Mouse (Mus musculus) central nervous system, embryonic 14 days (tissue): ENCODE data around the gene Stab2. TPM values are rescaled to one million over a fixed set of nuclear protein-coding genes. Genes with fewer than 3 reads are reported as not detected.

Experiments used
- polyA plus RNA-seq: library from polyadenylated mRNA; depleted of rRNA; stranded (reverse); fragments of >200 nt; gene quantifications from 2 replicates; pipeline ENCODE4 v1.2.3, GENCODE M21; 2012; rRNA removed

The Stab2 gene
- 0.10 and 0.16 TPM in 2 replicates for polyA plus RNA-seq

DNA sequence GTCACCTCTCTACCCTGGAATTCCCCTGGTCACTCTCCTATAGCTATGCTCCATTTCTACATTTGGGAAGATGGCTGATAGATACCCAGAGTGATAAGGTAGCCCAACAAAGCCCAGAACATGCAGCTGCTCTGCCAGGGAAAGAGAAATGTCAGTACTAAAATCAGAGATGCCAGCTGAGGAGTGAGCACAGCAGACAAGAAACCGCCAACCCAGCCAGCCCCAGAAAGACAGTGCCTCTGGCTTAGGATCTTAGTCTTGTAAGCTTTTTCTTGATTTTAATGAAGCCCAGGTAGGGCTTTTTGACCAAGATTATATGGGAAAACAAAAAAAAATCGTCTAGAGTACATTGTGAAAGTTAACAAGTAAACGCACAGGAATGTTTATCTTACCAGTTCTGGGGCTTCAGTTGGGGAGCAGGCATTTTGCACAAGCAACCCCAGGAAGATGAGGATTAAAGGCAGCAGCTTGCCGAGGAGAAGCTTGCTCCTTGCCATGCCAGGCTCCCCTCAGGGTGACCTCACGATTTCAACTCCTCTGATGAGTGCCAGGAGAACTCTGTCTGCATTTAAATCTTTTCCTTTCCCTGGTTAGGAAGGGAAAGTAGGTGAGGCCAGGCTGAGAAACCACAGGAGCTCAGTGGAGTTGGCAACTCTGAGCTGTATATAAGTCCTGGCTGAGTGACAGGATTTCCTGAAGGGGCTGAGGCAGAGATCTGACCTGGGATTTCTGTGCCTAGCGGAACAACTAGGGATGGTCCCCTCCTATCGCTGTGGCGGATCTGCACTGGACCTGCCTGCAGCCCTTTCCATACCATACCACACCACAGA is at the start of gene Stab2:
Gene Stab2, minus strand, starts transcription at position 641 of the 830 bp plus-strand sequence.

Other genes with a start within 250 kb of the Stab2 start
- not detected in 2 replicates for gene Gm49358, start 244.1 kb downstream of the Stab2 start, polyA plus RNA-seq
- gene Nt5dc3, start 229.0 kb downstream of the Stab2 start, polyA plus RNA-seq, result 33.0 and 33.8 TPM in 2 replicates
- gene 1700113H08Rik, start 50.0 kb upstream of the Stab2 start, polyA plus RNA-seq, result 0.23 and 0.25 TPM in 2 replicates